Mouse (Mus musculus) lung, embryonic 16.5 days (tissue): ENCODE data around the gene Tdrd12. TPM values are rescaled to one million over a fixed set of nuclear protein-coding genes. Genes with fewer than 3 reads are reported as not detected.
"Not testable (repeated sequence)": the region's sequence is repeated elsewhere in the genome, so short reads cannot be mapped to it uniquely, and the experiment has no call there.

ENCODE experiments used
- ATAC-seq: fragments of 200-750 bp; cut with Nextera tagmentation; 2 replicates; pipeline ENCODE4 v1.8.0; 2017; ENCODE audit warnings: low read depth, mild to moderate bottlenecking, moderate library complexity
- H3K27ac ChIP-seq: fragments of 300-500 bp; sonication (generic); 2 replicates; pipeline ENCODE4 v1.5.1; 2014; ENCODE audit warnings: mild to moderate bottlenecking, control low read depth, low read length
- H3K27me3 ChIP-seq: fragments of 300-500 bp; sonication (generic); 2 replicates; pipeline ENCODE4 v1.6.1; 2014; ENCODE audit warnings: low read depth, low read length, mixed read lengths; ENCODE audit not compliant: control insufficient read depth, insufficient read depth
- H3K36me3 ChIP-seq: fragments of 300-500 bp; sonication (generic); 2 replicates; pipeline ENCODE4 v1.6.1; 2014; ENCODE audit warnings: low read length; ENCODE audit not compliant: control insufficient read depth, insufficient read depth
- H3K4me1 ChIP-seq: fragments of 300-500 bp; sonication (generic); replicated peaks from 2 replicates; pipeline ENCODE4 v1.6.1; 2014; ENCODE audit warnings: low read length, mixed read lengths; ENCODE audit not compliant: control insufficient read depth, insufficient read depth
- H3K4me2 ChIP-seq: fragments of 300-500 bp; sonication (generic); 2 replicates; pipeline ENCODE4 v1.6.1; 2014; ENCODE audit warnings: low read depth, low read length, control low read depth
- H3K4me3 ChIP-seq: fragments of 300-500 bp; sonication (generic); 2 replicates; pipeline ENCODE4 v1.5.1; 2014; ENCODE audit warnings: mild to moderate bottlenecking, low read length, control low read depth
- H3K9ac ChIP-seq: fragments of 300-500 bp; sonication (generic); 2 replicates; pipeline ENCODE4 v1.6.1; 2014; ENCODE audit warnings: low read length, control low read depth
- H3K9me3 ChIP-seq: fragments of 300-500 bp; sonication (generic); 2 replicates; pipeline ENCODE4 v1.6.1; 2016; ENCODE audit warnings: low read length; ENCODE audit not compliant: control insufficient read depth
- WGBS: fragments of 180-500 bp; shearing (Covaris S2); extraction: QIAGEN DNeasy Blood & Tissue Kit; methylation state at CpG from one replicate; pipeline ENCODE4 v1.1.7; 2014; 5-methylcytosine and 5-hydroxymethylcytosine counted together
- polyA plus RNA-seq: library from polyadenylated mRNA; unstranded; fragments of >200 nt; fragmentation: Nextera tagmentation; extraction: Ambion mirVana; gene quantifications from 2 replicates; pipeline ENCODE4 v1.2.1, GENCODE M21; 2015

Tdrd12 gene
- polyA plus RNA-seq, 1 experiment from 2014 or later = 0.15 TPM

- WGBS = 43% methylated on average over 4 of the region's 4 CpGs
- no peak overlapping the region for H3K4me2 ChIP-seq
- H3K9ac ChIP-seq = no peak overlapping the region
- peaks cover 4% of the 10 kb centered on the region; the same call in 1 of the 2 replicates for H3K4me1 ChIP-seq
- H3K27me3 ChIP-seq = peaks cover 24% of the 10 kb centered on the region
- H3K36me3 ChIP-seq = no peaks in the 10 kb centered on the region
- no peaks in the 10 kb centered on the region for H3K9me3 ChIP-seq
- ATAC-seq = no peak
- no peak overlapping the region for H3K4me3 ChIP-seq
- H3K27ac ChIP-seq = no peak overlapping the region
Measured at GRCm38 (mm10) chr7:35579849-35580248, 42.3 kb upstream of the Tdrd12 start.

- WGBS = 24% methylated on average over 6 of the region's 6 CpGs
- H3K9me3 ChIP-seq, H3K4me2 ChIP-seq, H3K27ac ChIP-seq, H3K4me1 ChIP-seq, H3K36me3 ChIP-seq, H3K27me3 ChIP-seq, H3K4me3 ChIP-seq, H3K9ac ChIP-seq, ATAC-seq: not testable (repeated sequence)
Measured at GRCm38 (mm10) chr7:35570883-35571282, 33.3 kb upstream of the Tdrd12 start.

DNA sequence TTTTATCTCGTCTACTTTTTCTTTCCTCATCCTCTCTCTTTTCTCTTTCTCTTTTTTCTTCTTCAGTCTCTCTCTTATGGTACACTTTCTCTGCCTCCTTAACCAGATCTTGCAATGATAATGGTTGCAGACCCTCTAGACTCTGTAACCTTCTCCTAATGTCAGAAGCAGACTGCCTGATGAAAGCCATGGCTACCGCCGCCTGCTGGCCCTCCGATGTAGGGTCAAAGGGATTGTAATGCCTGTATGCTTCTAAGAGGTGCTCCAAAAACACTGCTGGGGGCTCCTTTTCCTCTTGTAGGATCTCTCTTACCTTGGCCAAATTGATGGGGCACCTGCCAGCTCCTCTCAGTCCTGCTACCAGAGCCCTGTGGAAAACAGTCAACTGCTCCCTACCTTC, 32.2 kb upstream of the Tdrd12 start:
- not testable (repeated sequence) for H3K4me3 ChIP-seq, H3K36me3 ChIP-seq, H3K9ac ChIP-seq, H3K9me3 ChIP-seq, H3K27ac ChIP-seq, ATAC-seq, H3K27me3 ChIP-seq, H3K4me1 ChIP-seq, H3K4me2 ChIP-seq
- WGBS = 89% methylated on average over 4 of the region's 4 CpGs

DNA sequence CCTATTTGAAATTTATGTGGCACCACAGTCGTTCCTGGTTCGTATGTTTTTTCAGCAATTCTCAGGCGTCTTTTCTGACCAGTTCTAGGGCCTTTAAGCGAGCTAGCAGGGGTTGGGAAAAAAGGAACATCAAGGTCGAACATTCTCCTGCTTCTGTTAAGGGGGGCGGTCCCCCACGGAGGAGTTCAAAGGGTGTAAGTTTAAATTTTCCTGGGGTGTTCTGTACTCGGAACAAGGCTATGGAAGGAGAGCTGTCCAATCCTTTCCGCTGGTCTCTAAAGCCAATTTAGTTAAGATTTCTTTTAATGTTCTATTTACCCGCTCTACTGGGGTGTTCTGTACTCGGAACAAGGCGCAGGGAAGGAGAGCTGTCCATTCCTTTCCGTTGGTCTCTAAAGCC, 28.4 kb upstream of the Tdrd12 start:
- not testable (repeated sequence) for H3K9me3 ChIP-seq, H3K4me3 ChIP-seq, H3K9ac ChIP-seq, H3K4me2 ChIP-seq, H3K4me1 ChIP-seq, ATAC-seq, H3K27me3 ChIP-seq, H3K27ac ChIP-seq, H3K36me3 ChIP-seq
- 70% methylated on average over 13 of the region's 13 CpGs for WGBS

- H3K27ac ChIP-seq, H3K4me2 ChIP-seq, H3K9me3 ChIP-seq, H3K27me3 ChIP-seq, ATAC-seq, H3K9ac ChIP-seq, H3K4me1 ChIP-seq, H3K36me3 ChIP-seq, H3K4me3 ChIP-seq: not testable (repeated sequence)
- 73% methylated on average over 10 of the region's 10 CpGs for WGBS
Measured at GRCm38 (mm10) chr7:35564872-35565271, 27.3 kb upstream of the Tdrd12 start.

- WGBS = 77% methylated on average over 2 of the region's 2 CpGs
- Histone ChIP-seq H3K9me3 (no peaks in the 10 kb centered on the region), H3K27me3 (no peaks in the 10 kb centered on the region), H3K4me2 (no peak overlapping the region), H3K4me1 (no peaks in the 10 kb centered on the region), H3K9ac (no peak overlapping the region), H3K4me3 (no peak overlapping the region), H3K36me3 (no peaks in the 10 kb centered on the region), H3K27ac (no peak overlapping the region)
- no peak for ATAC-seq
Measured at GRCm38 (mm10) chr7:35564067-35564865, 26.7 kb upstream of the Tdrd12 start.

- no peak for ATAC-seq
- 57% methylated on average over 11 of the region's 11 CpGs for WGBS
Measured at GRCm38 (mm10) chr7:35563071-35563470, 25.5 kb upstream of the Tdrd12 start.

GRCm38 (mm10) chr7:35559838-35560237, 22.3 kb upstream of the Tdrd12 start:
- Histone ChIP-seq H3K27me3 (no peaks in the 10 kb centered on the region), H3K27ac (no peak overlapping the region), H3K36me3 (no peaks in the 10 kb centered on the region), H3K9ac (no peak overlapping the region), H3K4me1 (peaks cover 4% of the 10 kb centered on the region; the same call in 1 of the 2 replicates), H3K9me3 (no peaks in the 10 kb centered on the region), H3K4me2 (no peak overlapping the region), H3K4me3 (no peak overlapping the region)
- ATAC-seq = no peak
- WGBS = 82% methylated on average over 3 of the region's 3 CpGs

More at GRCm38 (mm10) chr7:35563071-35563470, 25.5 kb upstream of the Tdrd12 start:
- Histone ChIP-seq H3K9me3 (no peaks in the 10 kb centered on the region), H3K4me1 (no peaks in the 10 kb centered on the region), H3K9ac (no peak overlapping the region), H3K27ac (no peak overlapping the region), H3K27me3 (no peaks in the 10 kb centered on the region), H3K4me2 (no peak overlapping the region), H3K36me3 (no peaks in the 10 kb centered on the region), H3K4me3 (no peak overlapping the region)

- Histone ChIP-seq H3K9me3 (no peaks in the 10 kb centered on the region), H3K4me1 (peaks cover 4% of the 10 kb centered on the region; the same call in 1 of the 2 replicates), H3K4me2 (no peak overlapping the region), H3K9ac (no peak overlapping the region), H3K36me3 (no peaks in the 10 kb centered on the region), H3K27ac (no peak overlapping the region), H3K4me3 (no peak overlapping the region), H3K27me3 (no peaks in the 10 kb centered on the region)
- no peak for ATAC-seq
- WGBS = 52% methylated on average over 2 of the region's 2 CpGs
Measured at GRCm38 (mm10) chr7:35558681-35559080, 21.1 kb upstream of the Tdrd12 start.
